Mouse (Mus musculus): ENCODE measurements at regions not wholly inside any gene's neighbourhood (a gene's known extent, or its start where the extent isn't known, plus 50 kb on each side); places are given as distances from the start of the nearest gene placed in this dataset.
A peak's percentile ranks its signal among the peaks of the same experiment; 100 is the strongest.

DNA sequence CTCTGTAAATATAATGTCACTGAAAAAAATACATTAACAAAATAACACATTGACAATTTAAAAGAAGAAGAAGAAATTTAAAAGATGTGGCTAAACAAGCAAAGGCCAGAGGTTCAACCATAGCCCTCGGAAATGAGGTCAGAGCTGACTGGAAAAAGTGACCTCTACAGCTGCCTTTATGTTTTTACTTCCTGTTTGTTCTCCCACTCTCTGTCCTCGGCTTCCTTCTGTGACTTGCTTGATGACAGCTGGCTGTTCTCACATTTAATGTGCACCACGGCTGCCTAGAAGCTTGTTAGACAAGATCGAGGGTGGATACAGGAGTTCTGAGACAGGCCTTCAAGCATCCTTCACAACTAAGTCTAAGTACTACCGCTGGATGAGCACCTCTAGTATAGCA, 194.9 kb upstream of the Acvr2a start:
- WGBS: 67% methylated on average over 5 of the region's 5 CpGs
- Histone ChIP-seq H3K36me3 (no peaks in the 10 kb centered on the region), H3K4me3 (no peak overlapping the region), H3K4me2 (no peak overlapping the region), H3K9me3 (no peaks in the 10 kb centered on the region), H3K27ac (replicated peaks) (no peak overlapping the region), H3K4me1 (replicated peaks) (peaks cover 5% of the 10 kb centered on the region; the same call in 1 of the 2 replicates), H3K9ac (no peak overlapping the region), H3K27me3 (no peaks in the 10 kb centered on the region)
- ATAC-seq (ENCODE audit: low read depth): no peak

DNA sequence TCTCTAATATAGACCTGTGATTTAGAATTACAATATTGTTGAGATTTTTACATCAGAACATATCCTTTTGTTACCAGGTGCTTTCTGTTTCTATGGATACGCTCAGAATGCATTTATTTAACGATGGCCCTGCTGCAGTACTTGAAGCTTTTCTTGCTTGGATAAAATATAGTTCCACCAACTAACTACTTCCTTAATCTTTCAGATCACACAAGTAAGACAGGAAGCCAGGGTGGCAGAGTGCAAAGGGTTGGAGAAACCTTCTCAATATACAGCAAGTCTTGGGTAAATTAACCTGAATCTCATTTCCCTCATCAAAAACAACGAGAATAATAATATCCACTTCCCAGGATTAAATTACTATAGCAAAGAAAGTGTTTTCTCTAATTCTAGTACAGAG, 193.1 kb upstream of the Acvr2a start:
- Histone ChIP-seq H3K4me2 (no peak overlapping the region), H3K4me3 (no peak overlapping the region), H3K27ac (replicated peaks) (no peak overlapping the region), H3K27me3 (no peaks in the 10 kb centered on the region), H3K4me1 (replicated peaks) (peaks cover 5% of the 10 kb centered on the region; the same call in 1 of the 2 replicates), H3K36me3 (no peaks in the 10 kb centered on the region), H3K9me3 (no peaks in the 10 kb centered on the region), H3K9ac (no peak overlapping the region)
- 68% methylated on average over 3 of the region's 3 CpGs for WGBS
- ATAC-seq (ENCODE audit: low read depth): no peak

DNA sequence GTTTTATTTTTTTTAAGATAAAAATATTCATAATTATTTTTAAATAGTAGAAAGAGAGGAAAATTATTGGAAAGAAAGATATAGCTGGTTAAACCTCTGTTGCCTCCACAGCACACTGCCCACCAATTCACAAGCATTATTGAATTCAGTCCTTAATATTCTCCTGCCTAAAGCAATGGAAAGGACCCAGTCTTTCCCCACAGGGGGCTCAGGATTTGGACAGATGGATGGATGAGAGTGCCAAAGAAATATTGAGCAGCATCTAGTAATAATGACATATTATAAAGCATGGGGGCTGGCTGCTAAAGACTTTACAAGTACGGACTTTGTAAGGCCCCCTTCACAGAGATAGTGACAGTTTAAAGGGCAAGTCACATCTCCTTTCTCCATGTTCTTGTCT, 191.6 kb upstream of the Acvr2a start:
- H3K36me3 ChIP-seq: no peaks in the 10 kb centered on the region
- H3K4me1 ChIP-seq (replicated peaks): 0 out of 2 replicates have a peak, but pooled peaks cover under 1% of the 10 kb centered on the region
- no peaks in the 10 kb centered on the region for H3K27me3 ChIP-seq
- H3K4me3 ChIP-seq: no peak overlapping the region
- H3K9ac ChIP-seq: no peak overlapping the region
- 86% methylated on average over 1 of the region's 1 CpGs for WGBS
- H3K9me3 ChIP-seq: no peaks in the 10 kb centered on the region
- ATAC-seq (ENCODE audit: low read depth): no peak
- no peak overlapping the region for H3K27ac ChIP-seq (replicated peaks)
- H3K4me2 ChIP-seq: no peak overlapping the region

DNA sequence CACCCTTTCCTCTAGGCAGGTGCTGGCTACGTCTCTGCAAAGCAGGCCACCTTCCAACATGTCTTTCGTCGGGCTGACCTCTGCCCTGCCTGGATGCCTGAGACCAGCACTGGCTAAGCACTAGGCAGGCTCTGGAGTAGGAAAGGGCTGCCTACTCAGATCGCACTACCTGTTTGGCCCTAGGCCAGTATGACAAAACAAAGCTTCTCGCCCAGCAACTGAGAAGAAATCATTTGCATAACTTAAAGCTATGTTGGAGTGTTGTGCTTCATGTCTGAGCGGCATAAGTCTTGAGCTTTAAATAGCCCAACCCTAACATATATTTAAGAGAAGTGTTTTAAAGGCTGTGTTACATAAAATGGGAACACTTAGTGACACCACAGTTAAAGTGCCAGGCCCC, 189.9 kb upstream of the Acvr2a start:
- 70% methylated on average over 6 of the region's 6 CpGs for WGBS
- Histone ChIP-seq H3K36me3 (no peaks in the 10 kb centered on the region), H3K9ac (no peak overlapping the region), H3K27me3 (no peaks in the 10 kb centered on the region), H3K4me2 (no peak overlapping the region), H3K4me1 (replicated peaks) (peaks cover 7% of the 10 kb centered on the region), H3K9me3 (no peaks in the 10 kb centered on the region), H3K4me3 (no peak overlapping the region), H3K27ac (replicated peaks) (no peak overlapping the region)
- no peak for ATAC-seq (ENCODE audit: low read depth)

DNA sequence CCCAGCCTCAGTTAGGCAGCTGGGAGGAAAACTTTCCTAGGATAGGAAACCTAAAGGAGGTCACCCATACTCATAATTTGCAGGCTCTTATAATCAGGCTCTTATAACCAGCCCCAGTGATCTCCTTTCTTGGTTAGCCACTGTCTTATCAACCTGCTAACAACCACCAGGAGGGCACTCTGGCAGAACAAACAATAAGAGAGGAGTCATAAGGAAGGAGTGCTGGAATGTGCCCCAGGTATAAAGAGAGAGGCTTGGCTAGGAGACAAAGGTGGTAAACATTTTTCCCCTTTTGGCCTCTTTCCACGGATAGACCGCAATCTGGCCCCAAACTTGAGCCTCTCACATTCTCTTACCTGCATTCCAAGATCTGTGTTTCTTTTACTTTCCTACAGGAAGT, 189.4 kb upstream of the Acvr2a start:
- Histone ChIP-seq H3K27ac (replicated peaks) (no peak overlapping the region), H3K36me3 (no peaks in the 10 kb centered on the region), H3K4me3 (no peak overlapping the region), H3K4me1 (replicated peaks) (peaks cover 11% of the 10 kb centered on the region), H3K9ac (no peak overlapping the region), H3K9me3 (no peaks in the 10 kb centered on the region), H3K27me3 (no peaks in the 10 kb centered on the region), H3K4me2 (no peak overlapping the region)
- ATAC-seq (ENCODE audit: low read depth): no peak
- WGBS: 81% methylated on average over 2 of the region's 2 CpGs

DNA sequence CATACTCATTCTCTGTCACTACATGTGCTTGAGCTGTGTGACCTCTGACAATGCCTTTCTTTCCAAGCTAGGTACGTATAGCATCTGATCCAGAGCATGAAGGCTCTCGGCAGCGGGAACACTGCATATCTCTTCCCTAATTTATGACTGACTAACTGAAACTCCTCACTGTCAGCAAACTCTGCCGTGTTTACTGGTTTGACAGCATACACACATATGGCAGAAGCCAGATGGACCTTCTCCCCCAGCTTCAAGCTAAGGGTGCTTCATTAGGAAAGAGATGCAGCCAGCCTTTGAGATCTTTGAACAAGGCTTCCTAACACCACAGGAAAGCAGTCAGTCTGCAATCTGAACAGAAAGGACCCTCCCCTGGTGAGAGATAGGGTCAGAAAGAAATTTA, 186.9 kb upstream of the Acvr2a start:
- no peak overlapping the region for H3K27ac ChIP-seq (replicated peaks)
- H3K27me3 ChIP-seq: no peaks in the 10 kb centered on the region
- 63% methylated on average over 4 of the region's 4 CpGs for WGBS
- H3K36me3 ChIP-seq: no peaks in the 10 kb centered on the region
- no peak for ATAC-seq (ENCODE audit: low read depth)
- H3K4me1 ChIP-seq (replicated peaks): peaks cover 15% of the 10 kb centered on the region
- no peak overlapping the region for H3K9ac ChIP-seq
- H3K9me3 ChIP-seq: no peaks in the 10 kb centered on the region
- no peak overlapping the region for H3K4me2 ChIP-seq
- no peak overlapping the region for H3K4me3 ChIP-seq

DNA sequence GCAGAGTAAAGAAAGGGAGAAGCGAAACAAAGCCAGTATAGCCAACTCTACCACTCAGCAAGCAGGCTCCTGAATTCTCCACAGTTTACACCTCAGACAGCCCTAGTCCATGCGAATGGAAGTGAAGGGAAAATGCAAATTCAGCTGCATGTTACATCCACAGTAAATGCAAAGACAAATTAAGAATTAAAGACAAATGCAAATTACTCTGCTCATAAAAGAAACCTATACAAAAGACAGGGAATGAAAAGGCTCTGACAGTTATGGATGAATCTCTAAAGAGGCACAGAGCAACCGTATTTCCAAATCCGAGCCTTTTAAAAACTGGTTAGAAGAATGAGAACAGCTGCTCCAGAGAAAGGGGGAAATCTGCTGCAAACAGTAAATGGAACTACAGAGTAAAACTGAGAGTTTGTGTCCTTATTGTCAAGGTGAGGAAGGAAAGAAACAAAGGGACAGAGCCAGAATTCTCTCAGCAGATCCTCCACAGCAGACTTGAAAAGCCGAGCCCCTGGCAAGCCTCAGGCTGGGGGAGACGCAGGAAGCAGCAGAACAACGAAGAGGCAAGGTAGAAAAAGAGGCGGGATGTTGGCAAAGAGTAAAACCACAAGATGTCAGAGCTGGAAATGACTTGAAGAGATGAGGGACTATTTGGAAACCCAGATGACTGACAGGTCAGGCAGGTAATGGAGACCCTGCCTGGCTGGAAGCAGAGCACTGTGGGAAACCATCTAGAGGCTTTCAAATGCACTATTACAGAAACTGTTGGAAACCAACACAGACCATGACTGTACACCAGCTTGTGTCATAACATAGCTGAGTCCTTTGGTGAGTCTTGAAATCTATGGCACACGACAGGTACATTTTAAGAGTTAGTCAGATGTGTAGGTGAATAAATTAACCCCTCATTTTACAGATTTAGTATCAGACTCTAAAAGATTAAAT, 184.5 kb upstream of the Acvr2a start:
- WGBS: 27% methylated on average over 9 of the region's 9 CpGs
- peak overlapping the region; percentile 19 for H3K4me2 ChIP-seq

DNA sequence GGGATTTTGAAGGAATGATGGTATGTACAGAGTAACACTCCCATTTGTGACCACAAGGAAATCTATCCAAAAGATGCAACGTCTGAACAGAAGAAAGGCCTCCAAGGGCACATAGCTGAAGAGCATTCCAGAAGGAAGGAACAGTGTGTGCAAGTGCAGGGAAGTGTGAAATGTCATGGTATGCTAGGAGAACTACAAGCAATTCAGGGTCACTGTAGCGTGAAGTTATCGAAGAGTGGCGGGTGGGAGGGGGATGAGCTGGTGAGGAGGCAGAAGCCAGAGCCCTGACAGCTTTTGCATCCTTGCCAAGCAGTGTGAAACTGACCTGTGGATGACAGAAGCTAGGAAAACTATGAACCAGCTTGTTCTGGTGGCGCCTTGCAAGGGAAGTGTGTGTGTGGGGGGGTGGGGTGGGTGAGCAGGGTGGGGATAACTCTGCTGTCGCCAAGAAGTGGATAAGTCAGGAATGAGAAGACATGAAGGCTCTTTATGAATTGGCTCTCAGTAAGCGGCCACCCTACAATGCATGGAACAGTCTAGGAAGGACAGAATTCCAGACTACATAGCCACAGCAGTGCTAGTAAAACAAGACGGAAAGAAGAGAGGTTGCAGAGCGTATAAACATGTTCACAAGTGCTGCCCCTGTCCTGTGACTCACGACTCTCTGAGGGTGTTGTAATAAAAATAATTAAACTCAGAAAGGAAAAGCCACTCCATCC, 179.3 kb upstream of the Acvr2a start:
- Histone ChIP-seq H3K27me3 (no peaks in the 10 kb centered on the region; the same call in 1 of the 2 replicates), H3K4me1 (replicated peaks) (peaks cover 12% of the 10 kb centered on the region), H3K9ac (no peak overlapping the region), H3K27ac (replicated peaks) (no peak overlapping the region), H3K36me3 (no peaks in the 10 kb centered on the region), H3K4me2 (no peak overlapping the region), H3K9me3 (no peaks in the 10 kb centered on the region), H3K4me3 (no peak overlapping the region)
- peak; percentile 43 for ATAC-seq (ENCODE audit: low read depth)
- 50% methylated on average over 10 of the region's 10 CpGs for WGBS

More for the DNA sequence above, 184.5 kb upstream of the Acvr2a start:
- peaks cover 15% of the 10 kb centered on the region for H3K4me1 ChIP-seq (replicated peaks)
- H3K9ac ChIP-seq: no peak overlapping the region
- H3K4me3 ChIP-seq: no peak overlapping the region
- peak overlapping the region; percentile 42 for H3K27ac ChIP-seq (replicated peaks)
- no peaks in the 10 kb centered on the region for H3K9me3 ChIP-seq
- no peaks in the 10 kb centered on the region for H3K36me3 ChIP-seq
- ATAC-seq (ENCODE audit: low read depth): peak; percentile 73
- no peaks in the 10 kb centered on the region; the same call in 1 of the 2 replicates for H3K27me3 ChIP-seq

DNA sequence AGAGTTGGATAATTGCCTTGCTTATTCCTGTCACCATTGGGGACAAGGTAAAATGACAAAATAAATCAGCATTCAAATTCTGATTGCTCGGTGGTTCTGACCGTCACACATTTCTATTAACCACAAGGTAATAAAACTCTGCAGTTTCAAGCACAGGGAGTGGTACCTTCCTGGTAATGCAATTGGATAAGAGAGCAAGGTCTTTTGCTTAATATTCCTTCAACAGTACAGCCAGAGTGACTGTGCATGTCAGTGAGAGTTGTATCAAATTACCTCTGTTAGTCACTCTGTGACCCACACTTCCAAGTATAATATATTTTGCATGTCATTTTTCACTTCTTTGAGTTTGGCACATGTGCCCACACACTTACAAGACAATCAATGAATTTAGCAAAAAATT, 177.8 kb upstream of the Acvr2a start:
- H3K27ac ChIP-seq (replicated peaks): no peak overlapping the region
- WGBS: 24% methylated on average over 2 of the region's 2 CpGs
- peaks cover 10% of the 10 kb centered on the region for H3K4me1 ChIP-seq (replicated peaks)
- no peak overlapping the region for H3K4me2 ChIP-seq
- H3K36me3 ChIP-seq: no peaks in the 10 kb centered on the region
- no peak for ATAC-seq (ENCODE audit: low read depth)
- H3K9me3 ChIP-seq: no peaks in the 10 kb centered on the region
- H3K27me3 ChIP-seq: no peaks in the 10 kb centered on the region; the same call in 1 of the 2 replicates
- no peak overlapping the region for H3K4me3 ChIP-seq
- H3K9ac ChIP-seq: no peak overlapping the region

DNA sequence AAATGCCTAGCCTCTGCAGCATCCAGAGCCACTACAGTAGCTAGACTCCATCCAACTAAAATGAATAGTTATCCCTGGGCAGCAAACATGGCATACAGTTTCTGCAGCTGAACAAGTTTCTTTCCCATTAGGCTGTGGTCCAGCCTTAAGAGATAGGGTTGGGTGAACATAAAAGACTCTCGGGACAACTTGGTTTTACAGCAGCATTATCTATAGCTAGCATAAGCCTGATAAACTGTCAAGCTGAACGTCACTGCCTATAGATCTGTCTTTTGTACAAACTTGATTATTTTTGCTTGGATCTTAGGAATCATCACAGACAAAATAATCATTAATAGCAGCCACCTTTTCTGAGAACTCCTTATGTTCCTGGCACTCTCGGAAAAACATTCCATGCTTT, 169.8 kb upstream of the Acvr2a start:
- H3K4me2 ChIP-seq: no peak overlapping the region
- no peaks in the 10 kb centered on the region for H3K9me3 ChIP-seq
- ATAC-seq (ENCODE audit: low read depth): no peak
- WGBS: 90% methylated on average over 3 of the region's 3 CpGs
- no peaks in the 10 kb centered on the region for H3K4me1 ChIP-seq (replicated peaks)
- no peak overlapping the region for H3K9ac ChIP-seq
- no peaks in the 10 kb centered on the region for H3K27me3 ChIP-seq
- H3K4me3 ChIP-seq: no peak overlapping the region
- no peak overlapping the region for H3K27ac ChIP-seq (replicated peaks)
- no peaks in the 10 kb centered on the region for H3K36me3 ChIP-seq

DNA sequence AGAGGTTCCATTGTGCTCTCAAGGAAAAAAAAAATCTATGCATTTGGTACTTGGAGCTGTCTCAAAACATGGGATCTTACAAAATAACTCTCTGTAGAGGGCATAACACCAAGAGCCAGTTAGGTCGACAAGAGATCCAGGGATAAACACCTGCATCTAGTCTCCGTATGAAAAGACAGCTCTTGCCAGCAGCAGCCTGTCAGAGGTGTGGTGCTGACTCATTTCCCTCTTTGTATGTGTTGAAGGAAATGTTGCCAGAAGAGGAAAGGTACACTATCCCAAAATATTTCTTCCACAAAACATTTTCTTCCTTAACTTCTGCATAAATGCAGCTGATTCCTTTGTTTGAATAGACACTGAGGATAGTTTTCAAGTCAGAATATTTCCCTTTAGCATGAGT, 163.6 kb upstream of the Acvr2a start:
- ATAC-seq (ENCODE audit: low read depth): no peak
- Histone ChIP-seq H3K27ac (replicated peaks) (no peak overlapping the region), H3K36me3 (no peaks in the 10 kb centered on the region), H3K4me3 (no peak overlapping the region), H3K27me3 (no peaks in the 10 kb centered on the region), H3K9ac (no peak overlapping the region), H3K4me2 (no peak overlapping the region), H3K4me1 (replicated peaks) (no peaks in the 10 kb centered on the region), H3K9me3 (no peaks in the 10 kb centered on the region)
- WGBS: 65% methylated on average over 2 of the region's 2 CpGs

DNA sequence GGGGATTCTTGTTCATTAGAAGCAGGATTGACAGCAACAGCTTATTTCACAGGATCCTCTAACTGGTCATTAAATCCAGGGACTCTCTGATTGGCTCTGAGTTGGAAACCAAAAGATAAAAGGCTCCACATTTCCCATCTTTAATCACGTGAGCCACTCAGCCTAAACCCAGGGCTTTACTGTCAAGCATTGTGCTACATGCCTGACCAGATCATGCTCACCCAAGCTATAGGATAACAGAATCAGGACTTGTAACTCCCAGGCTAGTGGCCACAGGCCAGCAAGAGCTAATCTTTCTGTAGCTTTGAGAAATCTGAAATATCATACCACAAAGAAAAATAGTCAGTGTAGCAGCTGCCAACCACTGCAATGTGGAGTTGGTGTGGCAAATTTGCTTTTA, 152.7 kb upstream of the Acvr2a start:
- no peak for ATAC-seq (ENCODE audit: low read depth)
- H3K4me2 ChIP-seq: no peak overlapping the region
- H3K4me3 ChIP-seq: no peak overlapping the region
- no peaks in the 10 kb centered on the region for H3K9me3 ChIP-seq
- no peak overlapping the region for H3K9ac ChIP-seq
- H3K27ac ChIP-seq (replicated peaks): no peak overlapping the region
- no peaks in the 10 kb centered on the region for H3K27me3 ChIP-seq
- 0 out of 2 replicates have a peak, but pooled peaks cover 3% of the 10 kb centered on the region for H3K4me1 ChIP-seq (replicated peaks)
- 68% methylated on average over 1 of the region's 1 CpGs for WGBS
- H3K36me3 ChIP-seq: no peaks in the 10 kb centered on the region

All from neural tube, embryonic 13.5 days (tissue).